In genomic region chr11:49955577-49956261, GRCm38 (mm10) we compare ENCODE assay signal across 8 mouse cellular contexts. TPM values are rescaled to one million over a fixed set of nuclear protein-coding genes. Genes with fewer than 3 reads are reported as not detected.
DNase-seq lines count a peak whose midpoint lies in the region; ATAC-seq lines count a peak whose summit lies in the region.

No protein-coding gene starts in this region.

- DNase-seq in Muller cell, postnatal 12 days (ENCODE audit: inconsistent ontology term), result peak; percentile 61
- DNase-seq in cerebellum, adult 11-12 months, result peak; percentile 70
- peak; percentile 72 for DNase-seq in layer of hippocampus, adult 9-11 months
- DNase-seq in lung, postnatal 14 days, result peak; percentile 72
- peak; percentile 92 for DNase-seq in retina, embryonic 14.5 days (ENCODE audit: low spot score)
- peak; percentile 66 for DNase-seq in urinary bladder, postnatal 14 days (ENCODE audit: low spot score)

- H3K4me3 ChIP-seq in forebrain, embryonic 16.5 days (replicated peaks; ENCODE audit: low read length), result no peak overlapping the region
- H3K4me3 ChIP-seq in hindbrain, embryonic 12.5 days, result no peak overlapping the region

- no peaks in the 10 kb centered on the region for H3K4me1 ChIP-seq in forebrain, embryonic 16.5 days (replicated peaks; ENCODE audit: control insufficient read depth, insufficient read depth, low read length)
- H3K4me1 ChIP-seq in hindbrain, embryonic 12.5 days, result no peaks in the 10 kb centered on the region

- no peak overlapping the region for H3K27ac ChIP-seq in forebrain, embryonic 16.5 days (ENCODE audit: low read length)
- no peak overlapping the region for H3K27ac ChIP-seq in hindbrain, embryonic 12.5 days

- no peak overlapping the region for H3K9ac ChIP-seq in forebrain, embryonic 16.5 days (replicated peaks; ENCODE audit: low read depth, low read length)
- H3K9ac ChIP-seq in hindbrain, embryonic 12.5 days, result no peak overlapping the region

- WGBS in forebrain, embryonic 16.5 days, result 29% methylated on average over 8 of the region's 8 CpGs
- WGBS in hindbrain, embryonic 12.5 days, result 32% methylated on average over 8 of the region's 8 CpGs

- H3K4me2 ChIP-seq in forebrain, embryonic 16.5 days (ENCODE audit: low read length), result no peak overlapping the region
- H3K4me2 ChIP-seq in hindbrain, embryonic 12.5 days (replicated peaks), result no peak overlapping the region

- H3K36me3 ChIP-seq in forebrain, embryonic 16.5 days (ENCODE audit: control insufficient read depth, insufficient read depth), result no peaks in the 10 kb centered on the region
- no peaks in the 10 kb centered on the region for H3K36me3 ChIP-seq in hindbrain, embryonic 12.5 days

- no peaks in the 10 kb centered on the region for H3K27me3 ChIP-seq in forebrain, embryonic 16.5 days (replicated peaks; ENCODE audit: control insufficient read depth, insufficient read depth, low read length)
- peaks cover 11% of the 10 kb centered on the region for H3K27me3 ChIP-seq in hindbrain, embryonic 12.5 days

- peak; percentile 90 for ATAC-seq in forebrain, embryonic 16.5 days
- peak; percentile 75 for ATAC-seq in hindbrain, embryonic 12.5 days (ENCODE audit: low FRiP score)

- no peaks in the 10 kb centered on the region for H3K9me3 ChIP-seq in forebrain, embryonic 16.5 days (ENCODE audit: control insufficient read depth, low read length)
- no peaks in the 10 kb centered on the region for H3K9me3 ChIP-seq in hindbrain, embryonic 12.5 days (replicated peaks)

RNA-seq across cellular contexts. Expression of gene Rasgef1c, which starts 54.1 kb away (rescaled TPM):
- 11.4 and 17.1 TPM in 2 replicates for polyA plus RNA-seq in forebrain, embryonic 16.5 days (2015; fragmentation: Nextera tagmentation; extraction: Ambion mirVana)
- 5.3 and 6.7 TPM in 2 replicates for polyA plus RNA-seq in hindbrain, embryonic 12.5 days (2016; fragmentation: Nextera tagmentation; extraction: Ambion mirVana)
